Mouse (Mus musculus): ENCODE data around the gene Gldc. TPM values are rescaled to one million over a fixed set of nuclear protein-coding genes. Genes with fewer than 3 reads are reported as not detected.

Gldc gene
- polyA plus RNA-seq, 1 experiment = 13.7 TPM

DNA sequence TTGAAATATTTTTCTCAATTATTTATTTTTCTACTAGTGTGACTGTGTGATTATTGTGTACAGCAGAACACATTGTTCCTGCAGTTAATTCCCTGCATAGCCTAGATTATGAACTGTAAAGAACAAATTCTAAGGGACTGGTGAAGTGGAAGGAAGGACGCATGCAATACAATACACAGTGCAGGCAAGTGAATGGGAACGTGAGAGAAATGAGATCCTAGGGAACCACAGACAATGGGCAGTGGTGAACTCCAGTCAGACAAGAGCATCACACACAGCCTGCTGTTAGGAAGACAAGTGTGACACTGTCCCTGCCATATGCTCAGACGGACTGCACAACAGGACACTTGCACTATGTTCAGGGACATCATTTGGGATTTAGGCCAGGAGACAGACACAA, 21.5 kb downstream of the Gldc start:
- TF ChIP-seq CTCF (IDR thresholded peaks at IDR 0.05; ENCODE audit: borderline replicate concordance, extremely low read depth, insufficient read depth, insufficient read length) = no peak
- TF ChIP-seq POLR2A (IDR thresholded peaks at IDR 0.05; ENCODE audit: borderline replicate concordance, extremely low read depth, insufficient read depth, insufficient read length, poor library complexity, severe bottlenecking) = no peak
- peak; percentile 65 for DNase-seq (ENCODE audit: low read depth)

- no peak for TF ChIP-seq CTCF (IDR thresholded peaks at IDR 0.05; ENCODE audit: borderline replicate concordance, extremely low read depth, insufficient read depth, insufficient read length)
- no peak for TF ChIP-seq POLR2A (IDR thresholded peaks at IDR 0.05; ENCODE audit: borderline replicate concordance, extremely low read depth, insufficient read depth, insufficient read length, poor library complexity, severe bottlenecking)
Measured at GRCm38 (mm10) chr19:30151290-30151689, 23.9 kb downstream of the Gldc start.

DNA sequence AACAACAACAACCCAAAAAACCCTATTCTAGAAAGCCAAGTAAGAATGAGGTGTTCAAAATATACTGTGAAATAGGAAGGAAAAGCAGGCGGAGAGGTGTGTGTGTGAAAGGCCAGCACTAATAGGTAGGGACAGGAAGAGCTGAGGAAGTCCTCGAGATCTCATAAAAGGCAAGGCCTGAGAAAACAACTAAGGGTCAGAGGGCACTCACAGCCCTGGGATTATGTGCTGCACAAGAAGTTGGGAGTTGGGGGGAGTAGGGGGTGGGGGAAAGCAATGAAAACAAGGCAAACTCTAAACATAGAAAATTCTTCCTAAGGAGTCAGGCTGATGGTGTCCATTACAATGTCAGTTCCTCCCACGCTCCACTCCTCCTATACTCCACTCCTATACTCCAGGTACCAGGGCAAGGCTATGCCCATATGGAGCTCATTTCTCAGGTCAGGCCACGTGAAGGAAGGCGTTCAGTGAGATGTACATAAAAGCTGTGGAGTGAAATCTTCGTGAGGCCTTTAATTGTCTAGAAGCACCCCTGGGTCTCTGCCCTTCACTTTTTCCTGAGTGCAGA, 25.9 kb downstream of the Gldc start:
- TF ChIP-seq CTCF (IDR thresholded peaks at IDR 0.05; ENCODE audit: borderline replicate concordance, extremely low read depth, insufficient read depth, insufficient read length) (no peak), POLR2A (IDR thresholded peaks at IDR 0.05; ENCODE audit: borderline replicate concordance, extremely low read depth, insufficient read depth, insufficient read length, poor library complexity, severe bottlenecking) (no peak)
- DNase-seq (ENCODE audit: low read depth) = no peak

More at GRCm38 (mm10) chr19:30151290-30151689, 23.9 kb downstream of the Gldc start:
- DNase-seq (ENCODE audit: low read depth) = no peak

- no peak for DNase-seq (ENCODE audit: low read depth)
- TF ChIP-seq POLR2A (IDR thresholded peaks at IDR 0.05; ENCODE audit: borderline replicate concordance, extremely low read depth, insufficient read depth, insufficient read length, poor library complexity, severe bottlenecking) (no peak), CTCF (IDR thresholded peaks at IDR 0.05; ENCODE audit: borderline replicate concordance, extremely low read depth, insufficient read depth, insufficient read length) (no peak)
Measured at GRCm38 (mm10) chr19:30147306-30147705, 27.9 kb downstream of the Gldc start.

DNA sequence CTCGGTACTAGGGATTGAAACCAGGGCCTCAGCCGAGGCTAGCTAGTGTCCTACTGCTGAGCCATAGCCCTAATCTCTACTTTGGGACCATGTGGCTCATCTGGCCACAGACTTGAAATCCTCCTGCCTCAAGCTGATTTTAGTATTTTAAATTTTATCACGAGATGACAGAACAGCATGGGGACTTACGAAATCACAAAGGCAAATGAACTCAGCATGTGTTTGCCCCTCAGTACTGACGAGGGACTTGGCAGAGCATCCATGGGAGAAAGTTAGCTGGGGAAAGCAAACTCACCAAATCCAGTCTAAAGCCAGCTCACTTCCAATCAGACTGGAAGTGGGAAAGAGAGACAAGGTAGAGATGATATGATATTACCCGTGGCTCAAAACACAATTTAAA, 28.5 kb downstream of the Gldc start:
- DNase-seq (ENCODE audit: low read depth) = no peak
- TF ChIP-seq CTCF (IDR thresholded peaks at IDR 0.05; ENCODE audit: borderline replicate concordance, extremely low read depth, insufficient read depth, insufficient read length) (no peak), POLR2A (IDR thresholded peaks at IDR 0.05; ENCODE audit: borderline replicate concordance, extremely low read depth, insufficient read depth, insufficient read length, poor library complexity, severe bottlenecking) (no peak)

DNA sequence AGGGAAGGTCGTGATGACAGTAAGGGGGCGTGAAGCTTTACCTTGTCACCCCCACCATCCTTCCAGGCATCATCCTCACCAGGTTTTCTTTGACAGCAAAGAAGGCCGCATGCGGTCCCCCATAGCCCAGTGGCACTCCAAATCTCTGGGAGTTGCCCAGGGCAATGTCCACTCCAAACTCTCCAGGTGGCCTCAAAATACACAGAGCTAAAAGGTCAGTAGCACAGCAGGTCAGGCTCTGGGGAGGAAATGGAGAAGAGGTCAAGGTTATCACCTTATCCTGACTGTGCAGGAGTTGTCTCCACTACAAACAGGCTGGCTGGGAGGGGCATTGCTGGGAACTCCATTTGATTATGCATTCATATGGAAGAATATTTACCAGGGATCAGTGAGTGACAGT, 30.1 kb downstream of the Gldc start:
- TF ChIP-seq CTCF (IDR thresholded peaks at IDR 0.05; ENCODE audit: borderline replicate concordance, extremely low read depth, insufficient read depth, insufficient read length) (no peak), POLR2A (IDR thresholded peaks at IDR 0.05; ENCODE audit: borderline replicate concordance, extremely low read depth, insufficient read depth, insufficient read length, poor library complexity, severe bottlenecking) (no peak)
- DNase-seq (ENCODE audit: low read depth) = no peak

DNA sequence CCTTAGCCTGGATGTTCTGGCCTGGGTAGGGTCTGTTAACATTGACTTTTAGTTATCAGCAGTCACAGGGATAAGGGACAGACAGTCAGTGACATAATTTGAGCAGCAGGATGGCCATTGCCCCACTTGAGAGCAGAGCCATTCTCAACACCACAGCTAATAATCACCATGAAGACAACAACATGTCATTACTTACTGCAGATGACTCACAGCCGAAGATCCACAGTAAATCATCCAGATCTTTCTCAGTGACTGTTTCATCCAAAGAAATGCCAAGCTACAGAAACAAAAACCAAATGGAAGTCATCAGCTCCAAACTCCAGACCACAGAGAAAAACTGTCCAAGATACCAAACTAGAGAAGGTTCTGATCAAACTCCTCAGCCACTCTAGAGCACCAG, 38.9 kb downstream of the Gldc start:
- DNase-seq (ENCODE audit: low read depth) = no peak
- TF ChIP-seq POLR2A (IDR thresholded peaks at IDR 0.05; ENCODE audit: borderline replicate concordance, extremely low read depth, insufficient read depth, insufficient read length, poor library complexity, severe bottlenecking) (no peak), CTCF (IDR thresholded peaks at IDR 0.05; ENCODE audit: borderline replicate concordance, extremely low read depth, insufficient read depth, insufficient read length) (no peak)

- peak; percentile 79 for DNase-seq (ENCODE audit: low read depth)
- TF ChIP-seq CTCF (IDR thresholded peaks at IDR 0.05; ENCODE audit: borderline replicate concordance, extremely low read depth, insufficient read depth, insufficient read length) = peak; percentile 7; the same call in 1 of the 2 replicates
- TF ChIP-seq POLR2A (IDR thresholded peaks at IDR 0.05; ENCODE audit: borderline replicate concordance, extremely low read depth, insufficient read depth, insufficient read length, poor library complexity, severe bottlenecking) = no peak
Measured at GRCm38 (mm10) chr19:30128177-30128576, 47.1 kb downstream of the Gldc start.

DNA sequence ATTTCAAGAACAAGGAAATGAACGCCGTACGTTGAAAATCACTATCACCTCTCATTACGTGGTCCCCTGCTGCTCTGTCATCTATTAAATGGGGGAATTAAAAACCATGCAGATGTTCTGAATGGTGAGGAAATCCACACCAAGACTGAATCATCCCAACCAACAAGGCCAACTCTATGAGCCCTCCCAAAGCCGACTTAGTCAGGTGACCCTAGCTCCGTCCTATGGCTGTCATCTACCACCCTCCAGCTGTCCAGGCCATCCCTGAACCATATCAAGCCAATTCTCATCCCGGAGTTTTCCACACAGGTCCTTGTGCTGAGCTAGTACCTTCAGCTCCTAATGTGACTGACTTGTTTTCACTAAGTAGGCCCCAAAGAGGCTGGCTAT, 49.6 kb downstream of the Gldc start:
- DNase-seq (ENCODE audit: low read depth) = no peak
- TF ChIP-seq CTCF (IDR thresholded peaks at IDR 0.05; ENCODE audit: borderline replicate concordance, extremely low read depth, insufficient read depth, insufficient read length) = no peak
- no peak for TF ChIP-seq POLR2A (IDR thresholded peaks at IDR 0.05; ENCODE audit: borderline replicate concordance, extremely low read depth, insufficient read depth, insufficient read length, poor library complexity, severe bottlenecking)

- TF ChIP-seq CTCF (IDR thresholded peaks at IDR 0.05; ENCODE audit: borderline replicate concordance, extremely low read depth, insufficient read depth, insufficient read length) = no peak
- peak; percentile 75 for DNase-seq (ENCODE audit: low read depth)
Measured at GRCm38 (mm10) chr19:30124999-30125669, 50.1 kb downstream of the Gldc start.

GRCm38 (mm10) chr19:30118344-30119312, 56.6 kb downstream of the Gldc start:
- peak; percentile 62 for DNase-seq (ENCODE audit: low read depth)
- TF ChIP-seq POLR2A (IDR thresholded peaks at IDR 0.05; ENCODE audit: borderline replicate concordance, extremely low read depth, insufficient read depth, insufficient read length, poor library complexity, severe bottlenecking) = no peak
- no peak for TF ChIP-seq CTCF (IDR thresholded peaks at IDR 0.05; ENCODE audit: borderline replicate concordance, extremely low read depth, insufficient read depth, insufficient read length)

Data from brain, embryonic 14.5 days (tissue).